Mouse (Mus musculus): Measurements from ENCODE around the gene Ethe1.
A peak's percentile ranks its signal among the peaks of the same experiment; 100 is the strongest.

Gene Ethe1

DNA sequence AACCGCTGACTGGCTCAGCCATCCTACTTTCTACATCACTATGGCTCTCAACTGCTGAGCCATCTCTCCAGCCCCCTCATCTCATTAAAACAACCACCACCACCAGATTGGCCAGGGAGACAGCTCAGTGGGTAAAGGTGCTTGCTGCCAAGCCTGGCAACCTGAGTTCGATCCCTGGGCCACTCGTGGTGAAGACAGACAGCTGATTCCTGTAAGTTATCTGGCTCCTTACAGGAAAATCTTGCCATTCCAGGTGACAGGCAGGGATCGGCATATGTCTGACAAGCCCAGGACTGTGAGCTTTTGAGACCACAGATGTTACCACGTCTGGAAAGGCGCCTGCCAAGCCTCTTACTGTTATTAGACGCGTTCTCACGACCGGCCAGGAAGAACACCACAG lies 9.5 kb upstream of the Ethe1 start:
- DNase-seq: no peak

GRCm38 (mm10) chr7:24584876-24585275 lies 2.5 kb upstream of the Ethe1 start:
- DNase-seq: no peak

DNA sequence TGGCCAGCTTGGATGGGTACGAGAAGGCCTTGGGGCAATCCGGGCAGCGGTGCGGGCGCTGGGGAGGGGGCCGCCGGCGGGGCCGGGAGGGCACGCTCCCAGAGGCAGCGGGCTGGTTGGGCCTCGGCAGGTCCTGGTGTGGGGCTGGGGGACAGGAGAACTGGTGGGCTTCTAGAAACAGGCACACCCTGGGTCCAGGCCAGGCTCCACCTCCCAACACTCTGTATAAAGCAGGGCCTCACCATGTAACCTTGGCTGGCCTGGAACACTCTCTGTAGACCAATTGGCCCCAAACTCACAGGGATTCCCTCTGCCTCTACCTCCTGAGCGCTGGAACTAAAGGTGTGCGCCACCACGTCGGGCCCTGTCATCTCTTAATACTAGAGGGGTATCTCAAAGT lies 1.3 kb upstream of the Ethe1 start:
- DNase-seq: no peak

DNA sequence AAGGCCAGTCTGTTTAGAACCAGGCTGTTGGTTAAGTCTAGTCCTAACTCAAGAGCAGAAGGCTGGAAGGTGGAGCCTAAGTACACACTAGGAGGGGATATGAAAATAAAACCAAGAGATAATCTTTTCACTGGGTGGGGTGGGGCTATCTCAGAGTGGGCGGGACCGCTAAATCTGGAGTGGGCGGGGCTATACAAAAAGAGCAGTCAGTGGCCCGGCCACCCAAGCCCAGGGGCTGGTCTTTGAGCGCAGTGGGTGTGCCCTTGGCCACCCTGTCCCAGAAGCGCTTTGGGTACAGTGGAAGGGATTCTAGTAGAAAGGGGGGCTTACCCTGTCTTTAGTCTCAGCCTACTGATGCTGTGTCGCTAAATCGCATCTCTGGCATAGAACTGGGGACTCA lies 515 bp upstream of the Ethe1 start:
- DNase-seq: peak; percentile 28

DNA sequence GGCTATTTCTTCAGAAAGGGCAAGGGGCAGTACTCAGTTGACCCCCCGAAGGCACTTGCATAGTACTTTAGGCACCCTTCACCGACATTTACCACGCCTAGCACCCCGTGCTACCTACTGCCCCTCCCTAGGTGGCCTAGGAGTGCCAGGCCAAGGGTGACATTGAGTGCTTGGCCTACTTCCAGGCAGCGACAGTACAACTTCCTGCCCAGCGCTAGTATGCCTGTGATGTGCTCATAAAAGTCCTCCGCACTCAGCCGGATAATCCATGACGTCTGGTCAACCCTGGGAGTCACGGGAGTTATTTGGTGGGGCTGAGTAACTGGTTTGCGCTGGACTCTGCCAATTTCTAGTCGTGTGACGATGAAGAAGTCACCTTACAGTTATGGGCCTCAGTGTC lies 993 bp downstream of the Ethe1 start:
- no peak for DNase-seq

- DNase-seq: no peak
Observed at GRCm38 (mm10) chr7:24591735-24592134, 4.4 kb downstream of the Ethe1 start.

GRCm38 (mm10) chr7:24592163-24592562 lies 4.8 kb downstream of the Ethe1 start:
- no peak for DNase-seq

DNA sequence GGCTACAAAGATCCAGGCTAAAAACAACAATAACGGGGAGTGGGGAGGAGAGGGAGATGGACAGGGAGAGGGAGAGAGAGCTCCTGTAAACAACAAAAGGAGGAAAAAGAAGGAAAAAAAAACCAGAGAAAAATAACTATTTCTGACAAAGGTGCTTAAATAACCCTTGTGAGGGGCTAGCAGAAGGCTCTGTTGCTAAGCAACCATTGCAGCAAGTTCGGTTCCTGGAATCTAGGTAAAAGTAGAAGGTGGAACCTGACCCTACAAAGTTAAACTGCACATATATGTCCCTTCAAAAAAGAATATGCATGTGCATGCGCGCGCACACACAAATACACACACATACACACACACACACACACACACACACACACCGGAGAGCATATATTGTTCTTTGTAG lies 5.4 kb downstream of the Ethe1 start:
- no peak for DNase-seq

DNA sequence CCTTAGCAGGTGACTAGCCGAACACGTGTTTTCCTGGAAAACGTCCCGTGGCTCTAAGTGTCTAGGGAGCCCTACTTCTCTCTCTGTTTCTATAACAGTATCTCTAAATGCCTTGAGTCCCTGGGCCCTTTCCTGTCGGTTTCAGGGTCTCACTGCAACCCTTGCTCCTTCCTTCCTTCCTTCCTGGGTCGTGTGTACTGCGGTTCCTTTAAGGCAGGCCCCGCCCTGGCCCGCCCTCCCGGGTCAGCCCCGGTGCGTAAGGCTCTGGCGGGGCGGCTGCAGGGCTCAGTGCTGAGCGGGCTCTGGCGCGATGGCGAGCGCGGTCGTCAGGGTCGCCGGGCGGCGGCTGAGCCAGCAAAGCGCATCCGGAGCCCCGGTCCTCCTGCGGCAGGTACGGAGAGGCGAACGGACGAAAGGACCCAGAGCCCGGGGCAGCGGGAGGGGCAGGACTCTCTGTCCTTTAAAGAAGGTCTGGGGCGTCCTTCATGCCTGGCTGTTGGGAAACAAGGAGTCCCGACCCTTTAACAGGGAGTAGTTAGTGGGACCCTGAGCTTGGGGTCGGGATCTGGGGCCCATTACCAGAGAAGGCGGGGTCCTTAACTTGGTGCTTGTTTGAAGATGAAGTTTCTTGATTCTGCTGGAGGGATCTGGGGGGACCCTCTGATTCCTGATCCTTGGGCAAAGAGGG lies 6.4 kb downstream of the Ethe1 start:
- DNase-seq: peak; percentile 89

GRCm38 (mm10) chr7:24594309-24594803 lies 7.0 kb downstream of the Ethe1 start:
- peak; percentile 35 for DNase-seq

GRCm38 (mm10) chr7:24595464-24595863 lies 8.1 kb downstream of the Ethe1 start:
- DNase-seq: no peak

GRCm38 (mm10) chr7:24598121-24598520 lies 10.8 kb downstream of the Ethe1 start:
- no peak for DNase-seq

DNA sequence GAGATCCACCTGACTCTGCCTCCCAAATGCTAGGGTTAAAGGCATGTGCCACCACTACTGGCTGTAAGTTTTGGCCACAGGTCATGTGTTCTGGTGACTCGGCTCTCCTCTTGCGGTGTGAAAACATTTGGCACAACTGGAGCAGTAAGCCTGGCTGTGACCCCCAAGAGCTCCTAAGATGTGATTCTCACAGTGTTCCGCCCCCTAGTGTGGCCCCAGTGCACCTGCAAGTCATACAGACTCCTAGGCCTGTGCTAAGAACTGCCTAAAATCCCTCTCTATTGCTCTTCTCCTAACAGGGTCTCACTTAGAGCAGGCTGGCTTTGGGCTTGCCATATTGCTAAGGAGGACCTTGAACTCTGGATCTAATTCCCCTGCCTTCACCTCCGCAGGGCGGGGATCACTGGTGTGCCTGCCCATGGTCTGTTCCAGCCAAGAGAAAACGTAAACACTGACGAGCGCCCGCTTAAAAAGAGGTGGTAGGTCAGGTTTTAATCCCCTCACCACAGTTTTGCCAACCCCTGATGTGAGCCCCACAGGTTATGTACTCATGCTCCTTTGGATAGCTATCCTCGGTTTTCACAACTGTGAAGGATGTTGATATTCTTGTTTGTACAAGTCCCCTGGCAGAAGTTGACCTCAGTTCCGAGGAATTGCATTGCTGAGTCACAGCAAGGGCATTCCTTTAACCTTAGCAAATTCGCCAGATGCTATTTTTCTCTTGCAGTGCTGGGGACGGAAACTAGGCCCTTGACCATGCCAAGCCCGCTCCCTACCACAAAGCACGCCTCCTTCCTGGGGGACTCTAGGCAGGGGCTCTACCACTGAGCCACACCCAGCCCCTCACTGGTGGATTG lies 12.1 kb downstream of the Ethe1 start:
- DNase-seq: peak; percentile 9

DNA sequence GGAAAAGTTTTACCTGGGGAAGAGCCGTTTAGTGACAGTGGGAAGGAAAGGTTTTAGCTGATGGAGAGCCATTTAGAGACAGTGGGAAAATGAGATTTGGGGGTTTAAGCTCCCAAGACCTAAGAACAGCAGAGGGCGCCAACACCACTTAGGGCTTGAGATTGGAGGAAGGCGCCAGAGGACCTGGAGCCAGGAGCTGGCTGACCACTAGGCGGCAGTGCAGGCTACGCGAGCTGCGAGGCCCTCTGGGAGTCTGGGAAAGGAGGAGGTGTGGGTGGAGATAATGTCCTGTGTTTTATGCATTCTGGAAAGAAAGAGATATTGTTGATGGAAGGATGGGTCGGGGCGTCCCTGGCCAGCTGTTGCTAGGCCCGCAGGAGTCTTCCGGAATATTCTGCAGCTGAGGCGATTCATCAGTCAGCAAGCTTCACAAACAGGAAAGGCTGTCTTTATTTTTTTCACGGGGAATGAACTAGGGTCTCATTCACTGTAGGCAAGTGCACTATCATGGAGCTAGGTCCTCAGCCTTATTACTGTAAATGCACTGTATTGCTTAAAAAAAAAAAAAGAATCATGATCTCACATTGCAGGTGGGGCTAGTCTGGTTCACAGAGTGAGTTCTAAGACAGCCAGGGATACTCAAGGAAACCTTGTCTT lies 13.7 kb downstream of the Ethe1 start:
- peak; percentile 98 for DNase-seq

DNA sequence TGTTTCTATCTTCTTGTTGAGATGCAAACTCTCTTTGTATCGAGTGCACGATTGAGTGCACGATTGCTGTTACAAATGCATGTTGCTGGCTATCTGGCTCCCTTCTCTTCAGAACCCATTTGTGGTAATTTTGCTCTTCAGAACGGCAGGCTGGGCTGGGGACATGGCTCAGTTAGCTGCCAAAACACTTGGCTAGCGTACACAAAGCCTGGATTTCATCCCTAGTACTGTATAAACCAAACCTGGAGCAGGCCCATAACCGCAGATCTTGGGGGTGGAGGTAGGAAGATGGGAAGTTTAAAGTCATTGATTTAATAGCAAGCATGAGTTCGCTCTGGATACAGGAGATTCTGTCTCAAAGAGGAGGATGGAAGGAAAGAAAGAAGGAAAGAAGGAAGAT lies 18.2 kb downstream of the Ethe1 start:
- DNase-seq: no peak

- DNase-seq: no peak
Observed at GRCm38 (mm10) chr7:24606046-24606445, 18.7 kb downstream of the Ethe1 start.

DNA sequence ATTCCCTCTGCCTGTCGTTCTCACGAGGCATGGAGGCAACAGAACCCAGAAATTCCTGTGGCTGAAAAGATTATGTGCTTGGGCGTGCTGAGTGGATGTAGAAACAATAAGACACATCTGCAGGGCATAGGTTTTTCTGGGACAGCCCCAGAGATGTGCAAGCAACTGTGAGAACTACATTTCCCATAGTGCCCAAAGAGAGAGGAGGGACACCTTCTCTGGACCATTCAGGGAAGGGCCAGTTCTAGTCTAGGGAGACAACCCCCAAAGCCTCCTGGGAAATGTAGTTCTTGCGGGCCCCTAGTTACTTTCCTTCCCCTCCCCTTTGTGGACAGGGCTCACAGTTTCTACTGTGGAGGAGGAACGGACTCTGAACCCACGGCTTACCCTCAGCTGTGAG lies 20.7 kb downstream of the Ethe1 start:
- peak; percentile 68 for DNase-seq

- DNase-seq: no peak
Observed at GRCm38 (mm10) chr7:24608561-24608960, 21.2 kb downstream of the Ethe1 start.

DNA sequence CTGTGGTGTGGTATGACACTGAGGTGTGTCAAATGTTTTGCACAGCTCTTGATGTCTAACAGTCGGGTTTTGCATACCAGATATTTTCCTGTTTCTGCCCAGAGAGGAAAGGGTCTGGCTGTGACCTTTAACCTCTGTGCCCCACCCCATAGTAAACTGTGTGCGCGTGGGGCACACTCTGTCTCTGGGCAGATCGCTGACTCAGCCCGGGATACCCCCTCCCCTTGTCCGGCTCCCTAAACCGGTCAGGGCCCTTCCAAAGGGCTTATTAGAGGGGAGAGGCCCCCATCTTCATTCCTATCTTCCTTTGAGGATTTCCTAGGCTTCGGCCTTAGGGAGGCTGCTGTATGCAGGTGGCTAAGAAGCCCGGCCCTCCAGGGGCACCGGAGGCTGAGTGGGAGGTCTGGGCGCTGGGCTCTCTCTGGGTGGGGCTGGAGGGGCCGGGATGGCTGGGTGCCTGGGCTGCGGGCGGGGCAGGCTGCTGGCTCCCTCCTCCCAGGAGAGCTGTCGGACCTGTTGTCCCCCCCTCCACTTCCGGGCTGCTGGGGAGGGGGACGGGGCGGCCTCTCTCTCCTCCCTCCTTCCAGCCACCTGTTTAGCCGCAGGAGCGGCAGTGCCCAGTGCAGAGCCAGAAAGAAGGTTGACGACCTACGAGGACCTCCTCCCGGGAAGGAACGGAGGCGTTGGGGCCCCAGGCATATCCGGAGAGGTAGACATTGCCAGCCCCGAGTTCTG lies 23.0 kb downstream of the Ethe1 start, which contains the start of gene Phldb3:
Gene Phldb3, plus strand, starts transcription at position 620 of the 735 bp plus-strand sequence.
- peak; percentile 20 for DNase-seq

DNA sequence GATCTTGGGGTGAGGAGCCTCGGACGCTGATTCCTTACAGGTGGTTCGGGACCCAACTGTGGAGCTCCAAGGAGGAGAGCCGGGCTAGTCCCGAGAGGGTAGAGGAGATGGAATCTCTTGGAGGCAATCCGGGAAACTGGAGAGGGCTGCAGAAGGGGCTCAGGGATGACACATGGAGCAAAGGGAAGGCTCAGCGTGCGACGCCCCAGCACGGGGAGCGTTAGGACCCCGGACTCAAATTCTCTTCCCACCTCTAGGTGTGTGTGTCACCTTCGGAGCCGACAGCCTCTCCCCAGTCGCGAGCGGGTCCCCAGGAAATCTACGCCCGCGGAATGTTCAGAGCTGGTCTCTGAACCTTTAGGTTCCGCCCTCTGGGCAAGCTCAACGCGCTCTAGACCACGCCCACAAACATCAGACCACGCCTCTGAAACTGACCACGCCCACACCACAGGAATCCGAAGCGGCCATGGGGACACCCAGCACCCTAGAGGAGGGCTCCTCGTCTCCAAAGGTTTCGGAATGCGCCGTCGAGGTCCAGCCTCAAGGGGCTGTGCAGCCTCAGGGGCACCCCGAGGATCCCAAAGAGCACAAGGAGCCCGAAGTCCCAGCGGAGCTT lies 23.6 kb downstream of the Ethe1 start:
- peak; percentile 84 for DNase-seq

GRCm38 (mm10) chr7:24611709-24612108 lies 24.4 kb downstream of the Ethe1 start:
- DNase-seq: no peak

GRCm38 (mm10) chr7:24612308-24612910 lies 25.1 kb downstream of the Ethe1 start:
- peak; percentile 26 for DNase-seq

Measured in embryo, embryonic 11 days (tissue).